Mouse (Mus musculus): ENCODE measurements around the gene Best3. TPM values are rescaled to one million over a fixed set of nuclear protein-coding genes. Genes with fewer than 3 reads are reported as not detected.

The Best3 gene
- total RNA-seq, 2 experiments from 2014 or later, result not detected

Other genes starting within 250 kb of the Best3 start
- not detected in 2 replicates for gene Myrfl, start 89.4 kb upstream of the Best3 start, total RNA-seq (2015)
- not detected in 2 replicates for gene Myrfl, start 89.4 kb upstream of the Best3 start, total RNA-seq (2017)
- gene Rab3ip, start 35.5 kb upstream of the Best3 start, total RNA-seq (2015), result 6.8 and 7.0 TPM in 2 replicates
- gene Rab3ip, start 35.5 kb upstream of the Best3 start, total RNA-seq (2017), result 14.1 TPM in 2 replicates
- gene Gm10271, start 13.7 kb upstream of the Best3 start, total RNA-seq (2015), result not detected in 2 replicates
- gene Gm10271, start 13.7 kb upstream of the Best3 start, total RNA-seq (2017), result not detected in 2 replicates
- gene Lrrc10, start 59.0 kb downstream of the Best3 start, total RNA-seq (2015), result not detected in 2 replicates
- not detected in 2 replicates for gene Lrrc10, start 59.0 kb downstream of the Best3 start, total RNA-seq (2017)
- gene Cct2, start 77.5 kb downstream of the Best3 start, total RNA-seq (2015), result 627 and 662 TPM in 2 replicates
- 516 and 565 TPM in 2 replicates for gene Cct2, start 77.5 kb downstream of the Best3 start, total RNA-seq (2017)
- 33.5 and 37.9 TPM in 2 replicates for gene Frs2, start 162.2 kb downstream of the Best3 start, total RNA-seq (2015)
- 14.4 and 15.1 TPM in 2 replicates for gene Frs2, start 162.2 kb downstream of the Best3 start, total RNA-seq (2017)
- 67.5 and 68.1 TPM in 2 replicates for gene Yeats4, start 238.2 kb downstream of the Best3 start, total RNA-seq (2015)
- gene Yeats4, start 238.2 kb downstream of the Best3 start, total RNA-seq (2017), result 109 and 137 TPM in 2 replicates

All from megakaryocyte progenitor cell, adult 5-6 weeks (primary cell).